Mouse (Mus musculus) left cerebral cortex, postnatal 25 days (tissue): ENCODE results near the gene Ppp1r16b. TPM values are rescaled to one million over a fixed set of nuclear protein-coding genes. Genes with fewer than 3 reads are reported as not detected.

ENCODE experiments used
- DNase-seq, 2 experiments: peaks; one replicate each; pipeline ENCODE4 v3.0.0; 2022; ENCODE audit warnings: low spot score in 2 of 2, mixed read lengths in 1 of 2
- intact Hi-C: fragments of 180-260 bp; cut with DNase I; formaldehyde crosslinking; loops from one replicate; pipeline ENCODE4 v1.15.1; 2025
- total RNA-seq, 2 experiments: library from RNA; stranded (reverse); gene quantifications; 2 replicates each; pipeline ENCODE4 v1.2.3; 2021

Gene Ppp1r16b
- total RNA-seq, 2 experiments from 2014 or later, result 119 to 132 TPM

GRCm38 (mm10) chr2:158667022-158667670 is 1.9 kb downstream of the Ppp1r16b start:
- intact Hi-C loops, result no loop called here
- DNase-seq, result peak; percentile 79 to 86

GRCm38 (mm10) chr2:158667671-158668432 is 2.7 kb downstream of the Ppp1r16b start:
- DNase-seq, result peak; percentile 64 to 72
- intact Hi-C loops, result loop anchor here (1.0 kb wide), 1 partner anchor 77 kb away; no protein-coding TSS in a partner anchor

GRCm38 (mm10) chr2:158668433-158669010 is 3.3 kb downstream of the Ppp1r16b start:
- DNase-seq, result peak; percentile 41 to 64
- intact Hi-C loops, result loop anchor here (1.0 kb wide), 1 partner anchor 77 kb away; no protein-coding TSS in a partner anchor

GRCm38 (mm10) chr2:158669199-158670195 is 4.3 kb downstream of the Ppp1r16b start:
- intact Hi-C loops, result no loop called here

GRCm38 (mm10) chr2:158670571-158670970 is 5.4 kb downstream of the Ppp1r16b start:
- no peak for DNase-seq
- intact Hi-C loops, result no loop called here

More at GRCm38 (mm10) chr2:158669199-158670195, 4.3 kb downstream of the Ppp1r16b start:
- no peak for DNase-seq

- intact Hi-C loops, result no loop called here
- DNase-seq, result no peak
Measured at GRCm38 (mm10) chr2:158672829-158673228, 7.6 kb downstream of the Ppp1r16b start.

GRCm38 (mm10) chr2:158673493-158673892 is 8.3 kb downstream of the Ppp1r16b start:
- intact Hi-C loops, result no loop called here
- no peak for DNase-seq

- no peak for DNase-seq
- intact Hi-C loops, result no loop called here
Measured at GRCm38 (mm10) chr2:158674131-158674530, 8.9 kb downstream of the Ppp1r16b start.

GRCm38 (mm10) chr2:158674759-158675158 is 9.6 kb downstream of the Ppp1r16b start:
- intact Hi-C loops, result no loop called here
- DNase-seq, result no peak

GRCm38 (mm10) chr2:158675161-158675560 is 10.0 kb downstream of the Ppp1r16b start:
- no peak for DNase-seq
- intact Hi-C loops, result no loop called here

GRCm38 (mm10) chr2:158675907-158676533 is 10.8 kb downstream of the Ppp1r16b start:
- DNase-seq, result no peak
- intact Hi-C loops, result no loop called here

- no peak for DNase-seq
- intact Hi-C loops, result no loop called here
Measured at GRCm38 (mm10) chr2:158677946-158678345, 12.7 kb downstream of the Ppp1r16b start.

GRCm38 (mm10) chr2:158679091-158679490 is 13.9 kb downstream of the Ppp1r16b start:
- DNase-seq, result no peak
- intact Hi-C loops, result no loop called here

GRCm38 (mm10) chr2:158680357-158680889 is 15.2 kb downstream of the Ppp1r16b start:
- DNase-seq, result no peak
- intact Hi-C loops, result no loop called here

GRCm38 (mm10) chr2:158681714-158682113 is 16.5 kb downstream of the Ppp1r16b start:
- intact Hi-C loops, result no loop called here
- DNase-seq, result no peak

GRCm38 (mm10) chr2:158682344-158683037 is 17.3 kb downstream of the Ppp1r16b start:
- DNase-seq, result no peak
- intact Hi-C loops, result no loop called here

GRCm38 (mm10) chr2:158683038-158683413 is 17.8 kb downstream of the Ppp1r16b start:
- no peak for DNase-seq
- intact Hi-C loops, result no loop called here

- DNase-seq, result no peak
Measured at GRCm38 (mm10) chr2:158684247-158684843, 19.1 kb downstream of the Ppp1r16b start.

More at GRCm38 (mm10) chr2:158684247-158684843, 19.1 kb downstream of the Ppp1r16b start:
- intact Hi-C loops, result no loop called here
